Mouse (Mus musculus) midbrain, embryonic 15.5 days (tissue): Measurements from ENCODE around the gene Tomm40. TPM values are rescaled to one million over a fixed set of nuclear protein-coding genes. Genes with fewer than 3 reads are reported as not detected.
A peak's percentile ranks its signal among the peaks of the same experiment; 100 is the strongest.

Experiments used
- ATAC-seq: fragments of 200-750 bp; cut with Nextera tagmentation; replicated peaks from 2 replicates; pipeline ENCODE4 v1.8.0; 2017; ENCODE audit warnings: moderate TSS enrichment
- H3K27ac ChIP-seq: fragments of 300-500 bp; sonication (generic); 2 replicates; pipeline ENCODE4 v1.5.1; 2015; ENCODE audit warnings: mild to moderate bottlenecking, inconsistent platforms
- H3K27me3 ChIP-seq: fragments of 300-500 bp; sonication (generic); replicated peaks from 2 replicates; pipeline ENCODE4 v1.6.1; 2015; ENCODE audit warnings: inconsistent platforms
- H3K36me3 ChIP-seq: fragments of 300-500 bp; sonication (generic); replicated peaks from 2 replicates; pipeline ENCODE4 v1.6.1; 2015; ENCODE audit warnings: inconsistent platforms
- H3K4me1 ChIP-seq: fragments of 300-500 bp; sonication (generic); 2 replicates; pipeline ENCODE4 v1.6.1; 2015; ENCODE audit warnings: inconsistent platforms
- H3K4me2 ChIP-seq: fragments of 300-500 bp; sonication (generic); 2 replicates; pipeline ENCODE4 v1.6.1; 2015; ENCODE audit warnings: inconsistent platforms, mild to moderate bottlenecking, moderate library complexity
- H3K4me3 ChIP-seq: fragments of 300-500 bp; sonication (generic); 2 replicates; pipeline ENCODE4 v1.5.1; 2015; ENCODE audit warnings: mild to moderate bottlenecking, inconsistent platforms
- H3K9ac ChIP-seq: fragments of 300-500 bp; sonication (generic); 2 replicates; pipeline ENCODE4 v1.6.1; 2015; ENCODE audit warnings: mild to moderate bottlenecking, inconsistent platforms
- H3K9me3 ChIP-seq: fragments of 300-500 bp; sonication (generic); 2 replicates; pipeline ENCODE4 v1.6.1; 2016; ENCODE audit warnings: inconsistent platforms
- WGBS: fragments of 180-500 bp; shearing (Covaris S2); methylation state at CpG from one replicate; pipeline ENCODE4 v1.1.7; 2015; ENCODE audit warnings: mixed read lengths; 5-methylcytosine and 5-hydroxymethylcytosine counted together
- polyA plus RNA-seq: library from polyadenylated mRNA; unstranded; fragments of >200 nt; fragmentation: Nextera tagmentation; extraction: Ambion mirVana; gene quantifications from 2 replicates; pipeline ENCODE4 v1.2.1, GENCODE M21; 2015

The Tomm40 gene
- 139 and 156 TPM in 2 replicates for polyA plus RNA-seq

DNA sequence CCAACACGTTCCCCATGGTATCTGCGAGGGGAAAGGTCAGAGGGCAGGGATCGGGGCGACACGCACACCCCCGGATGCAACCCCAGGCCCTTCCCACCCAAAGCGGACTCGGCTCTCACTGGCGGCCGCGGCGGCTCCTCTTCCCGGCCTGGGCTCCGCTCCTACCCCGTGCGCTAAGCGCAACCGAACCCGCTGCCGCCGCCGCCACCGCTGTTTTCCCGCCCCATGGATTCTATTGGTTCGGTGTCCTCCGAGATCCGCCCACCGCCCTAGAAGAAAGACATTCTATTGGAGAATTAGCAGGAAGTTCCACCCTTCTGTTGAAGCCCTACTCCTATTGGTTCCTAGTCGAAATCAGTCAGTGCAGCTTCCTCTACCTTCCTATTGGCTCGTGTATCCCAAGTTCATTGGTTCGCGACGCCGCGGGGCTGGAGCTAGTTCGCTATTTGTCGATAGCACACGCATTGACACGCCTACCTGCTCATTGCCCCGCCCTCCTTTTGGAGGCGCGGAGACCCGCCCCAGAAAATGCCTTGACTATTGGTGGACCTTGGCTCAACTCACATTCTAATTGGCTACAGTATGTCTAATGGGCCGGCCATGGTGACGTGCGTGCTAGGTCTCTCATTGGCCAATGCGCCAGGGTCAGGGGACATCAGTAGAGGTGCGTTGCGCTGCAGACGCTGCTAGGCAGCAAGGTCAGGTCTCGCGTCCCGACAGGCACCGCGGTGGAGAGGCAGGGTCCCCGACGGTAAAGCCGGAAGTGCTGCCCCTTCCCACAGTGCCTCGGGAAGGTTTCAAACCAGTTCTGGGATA, at the start of gene Tomm40:
Gene Tomm40 (minus strand): TSS at position 200 of the 816 bp plus-strand sequence.
- WGBS, result under 1% methylated on average over 53 of the region's 59 CpGs
- Histone ChIP-seq H3K9ac (peak within 1 kb of the TSS; percentile 90), H3K4me2 (peak within 1 kb of the TSS; percentile 94), H3K27me3 (no peaks in the 10 kb centered on the region), H3K4me1 (peaks cover 20% of the 10 kb centered on the region), H3K27ac (peak within 1 kb of the TSS; percentile 91), H3K9me3 (no peaks in the 10 kb centered on the region), H3K4me3 (peak within 1 kb of the TSS; percentile 88), H3K36me3 (0 out of 2 replicates have a peak, but pooled peaks cover 19% of the 10 kb centered on the region)
- peak; percentile 99 for ATAC-seq

DNA sequence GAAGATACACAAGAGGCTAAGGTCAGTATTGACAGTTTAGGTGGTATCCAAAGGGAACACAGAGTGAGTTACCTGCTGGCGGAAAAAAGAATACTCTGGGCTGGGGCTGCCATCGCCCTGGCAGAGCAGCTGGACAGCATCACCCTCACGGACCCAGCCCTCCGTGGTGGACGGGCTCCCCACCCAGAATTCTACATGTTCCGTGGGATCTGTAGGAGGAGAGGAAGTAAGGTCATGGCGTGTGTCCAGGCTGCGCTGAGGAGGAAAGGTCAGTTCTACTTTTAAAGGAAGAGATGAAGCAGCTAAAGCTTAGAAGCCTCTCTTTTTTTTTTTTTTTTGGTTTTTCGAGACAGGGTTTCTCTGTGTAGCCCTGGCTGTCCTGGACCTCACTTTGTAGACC, 49.3 kb upstream of the Tomm40 start:
- WGBS, result 91% methylated on average over 9 of the region's 9 CpGs

DNA sequence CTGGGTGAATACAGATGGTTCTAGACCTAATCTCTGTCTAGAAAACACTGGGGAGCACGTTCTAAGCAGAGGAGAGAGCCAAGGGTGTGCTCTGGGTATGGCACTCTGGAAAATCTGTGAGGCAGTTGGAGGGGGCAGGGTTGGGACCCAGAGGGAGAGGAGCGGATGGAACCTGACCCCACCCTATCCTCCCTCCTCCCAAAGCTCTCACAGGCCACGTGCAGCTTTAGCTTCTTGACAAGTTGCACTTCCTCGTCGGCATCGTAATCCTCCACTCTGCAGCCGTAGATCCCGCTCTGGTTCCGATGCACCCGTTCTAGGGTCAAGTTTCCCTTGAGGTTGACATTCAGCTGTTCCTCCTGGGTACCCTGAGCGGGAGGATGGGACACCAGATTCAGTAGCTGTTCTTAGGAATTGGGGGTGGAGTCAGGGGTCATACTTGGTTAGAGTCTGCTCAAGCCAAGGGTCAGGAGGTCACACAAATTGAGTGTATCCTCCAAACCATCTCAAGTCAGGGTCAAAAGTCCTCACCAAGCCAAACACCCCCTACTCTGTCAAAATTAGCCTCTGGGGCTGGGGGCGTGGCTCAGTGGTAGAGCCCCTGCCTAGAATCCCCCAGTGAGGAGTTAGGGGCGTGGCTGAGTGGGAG, 48.7 kb upstream of the Tomm40 start:
- no peak for ATAC-seq
- Histone ChIP-seq H3K4me2 (no peak overlapping the region), H3K36me3 (no peaks in the 10 kb centered on the region), H3K9me3 (no peaks in the 10 kb centered on the region), H3K4me3 (no peak overlapping the region), H3K27me3 (peaks cover 8% of the 10 kb centered on the region), H3K9ac (no peak overlapping the region), H3K4me1 (no peaks in the 10 kb centered on the region), H3K27ac (no peak overlapping the region)
- 86% methylated on average over 13 of the region's 13 CpGs for WGBS

More for the DNA sequence above, 49.3 kb upstream of the Tomm40 start:
- H3K4me1 ChIP-seq, result peaks cover 2% of the 10 kb centered on the region; the same call in 1 of the 2 replicates
- ATAC-seq, result no peak
- H3K27me3 ChIP-seq, result peaks cover 15% of the 10 kb centered on the region
- H3K9me3 ChIP-seq, result no peaks in the 10 kb centered on the region
- H3K9ac ChIP-seq, result no peak overlapping the region
- H3K27ac ChIP-seq, result no peak overlapping the region
- no peak overlapping the region for H3K4me3 ChIP-seq
- no peaks in the 10 kb centered on the region for H3K36me3 ChIP-seq
- no peak overlapping the region for H3K4me2 ChIP-seq

GRCm38 (mm10) chr7:19762283-19762682, 47.0 kb upstream of the Tomm40 start:
- WGBS, result 90% methylated on average over 11 of the region's 11 CpGs
- Histone ChIP-seq H3K4me2 (no peak overlapping the region), H3K9me3 (no peaks in the 10 kb centered on the region), H3K4me1 (no peaks in the 10 kb centered on the region), H3K27me3 (no peaks in the 10 kb centered on the region), H3K9ac (no peak overlapping the region), H3K36me3 (no peaks in the 10 kb centered on the region), H3K4me3 (no peak overlapping the region), H3K27ac (no peak overlapping the region)
- ATAC-seq, result no peak

- ATAC-seq, result no peak
- Histone ChIP-seq H3K4me3 (no peak overlapping the region), H3K9ac (no peak overlapping the region)
Measured at GRCm38 (mm10) chr7:19760021-19760420, 44.8 kb upstream of the Tomm40 start.

GRCm38 (mm10) chr7:19758623-19759022, 43.4 kb upstream of the Tomm40 start:
- H3K4me3 ChIP-seq, result no peak overlapping the region
- no peaks in the 10 kb centered on the region for H3K36me3 ChIP-seq
- H3K27ac ChIP-seq, result no peak overlapping the region
- 92% methylated on average over 13 of the region's 13 CpGs for whole genome bisulfite sequencing
- no peaks in the 10 kb centered on the region for H3K27me3 ChIP-seq
- H3K9me3 ChIP-seq, result no peaks in the 10 kb centered on the region
- no peak for ATAC-seq
- H3K9ac ChIP-seq, result no peak overlapping the region
- H3K4me2 ChIP-seq, result no peak overlapping the region
- H3K4me1 ChIP-seq, result no peaks in the 10 kb centered on the region

More at GRCm38 (mm10) chr7:19760021-19760420, 44.8 kb upstream of the Tomm40 start:
- Histone ChIP-seq H3K36me3 (no peaks in the 10 kb centered on the region), H3K4me2 (no peak overlapping the region), H3K27me3 (no peaks in the 10 kb centered on the region), H3K9me3 (no peaks in the 10 kb centered on the region), H3K27ac (no peak overlapping the region), H3K4me1 (no peaks in the 10 kb centered on the region)
- 88% methylated on average over 13 of the region's 13 CpGs for WGBS

DNA sequence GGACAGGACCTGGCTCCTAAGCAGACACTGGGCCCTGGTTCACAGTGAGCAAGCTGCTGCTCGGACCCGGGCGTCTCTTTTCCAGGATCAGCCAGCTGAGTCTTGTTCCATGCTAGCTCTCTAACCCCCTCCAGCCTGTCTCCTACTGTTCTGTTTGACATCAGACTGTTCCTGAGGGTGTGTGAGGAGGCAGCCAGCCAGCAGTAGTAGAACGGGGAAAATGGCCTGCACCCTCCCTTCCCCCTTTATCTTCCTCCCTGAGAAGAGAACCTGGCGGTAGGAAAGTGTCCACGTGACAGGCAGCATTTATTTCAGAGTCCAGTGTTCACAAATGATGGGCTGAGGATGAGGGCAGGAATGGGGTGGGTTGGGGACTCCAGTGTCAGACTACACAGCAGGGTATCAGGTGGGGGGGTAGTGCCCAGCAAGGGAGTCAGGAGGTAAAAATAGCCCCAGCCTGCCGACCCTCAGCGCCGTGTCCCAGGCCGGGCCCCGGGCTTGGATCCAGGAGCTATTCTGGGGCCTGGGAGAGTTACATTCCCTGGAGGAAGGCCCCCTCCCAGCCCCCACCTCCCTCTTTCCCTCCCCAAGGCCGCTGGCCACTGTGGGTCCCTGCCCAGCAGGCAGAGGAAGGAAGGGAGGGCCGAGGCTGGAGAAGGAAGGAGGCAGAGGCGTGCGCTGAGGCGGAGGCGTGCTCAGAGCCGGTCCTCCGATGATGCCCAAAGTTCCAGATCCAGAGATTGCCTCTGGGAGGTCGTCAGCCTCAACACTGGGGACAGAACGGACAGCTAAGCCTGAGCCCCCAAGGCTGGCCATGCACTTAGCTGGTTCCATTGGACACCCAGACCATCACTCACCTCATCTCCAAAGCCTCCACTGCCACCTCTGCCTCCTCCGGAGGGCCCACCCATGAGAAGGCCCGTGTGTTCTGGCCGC, 40.9 kb upstream of the Tomm40 start:
- WGBS, result 80% methylated on average over 23 of the region's 24 CpGs
- H3K4me2 ChIP-seq, result no peak overlapping the region
- H3K9ac ChIP-seq, result no peak overlapping the region
- no peaks in the 10 kb centered on the region for H3K36me3 ChIP-seq
- H3K4me3 ChIP-seq, result no peak overlapping the region
- H3K27ac ChIP-seq, result no peak overlapping the region
- ATAC-seq, result 0 out of 2 replicates have a peak, but pooled peaks have one; percentile 7
- no peaks in the 10 kb centered on the region for H3K27me3 ChIP-seq
- H3K9me3 ChIP-seq, result no peaks in the 10 kb centered on the region
- H3K4me1 ChIP-seq, result no peaks in the 10 kb centered on the region

DNA sequence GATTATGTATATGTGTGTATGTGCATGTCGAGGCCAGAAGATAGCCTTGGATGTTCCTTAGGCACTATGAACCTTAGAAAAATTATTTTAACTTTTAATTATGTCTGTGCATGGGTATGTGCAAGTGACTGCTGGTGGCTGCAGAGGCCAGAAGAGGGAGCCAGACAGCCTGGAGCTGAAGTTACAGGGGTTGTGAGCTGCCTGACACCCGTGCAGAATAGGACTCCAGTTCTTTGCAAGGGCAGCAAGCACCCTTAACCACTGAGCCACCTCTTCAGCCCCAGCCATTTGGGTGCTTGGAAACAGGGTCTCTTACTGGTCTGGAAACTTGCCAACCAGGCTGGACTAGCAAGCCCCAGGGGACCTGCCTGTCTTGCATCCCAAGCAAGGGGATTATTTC, 39.8 kb upstream of the Tomm40 start:
- Histone ChIP-seq H3K9me3 (no peaks in the 10 kb centered on the region), H3K27me3 (no peaks in the 10 kb centered on the region), H3K4me2 (no peak overlapping the region)

DNA sequence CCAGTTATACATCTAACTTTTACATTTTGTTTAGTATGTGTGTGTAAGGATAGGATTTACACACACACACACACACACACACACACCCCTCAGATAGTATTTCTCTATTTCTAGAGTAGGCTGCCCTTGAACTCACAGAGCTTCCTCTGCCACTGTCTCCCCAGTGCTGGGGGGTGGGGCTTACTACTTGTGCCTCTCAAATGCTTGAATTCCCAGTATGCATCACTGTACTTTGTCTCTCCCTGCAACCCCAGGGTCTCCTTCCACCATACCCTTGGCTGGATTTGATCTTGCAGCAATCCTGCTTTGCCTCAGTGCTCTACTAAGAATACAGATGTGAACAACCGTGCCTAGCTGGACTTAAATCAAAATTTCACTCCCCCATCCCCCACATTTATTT, 38.8 kb upstream of the Tomm40 start:
- H3K36me3 ChIP-seq, result no peaks in the 10 kb centered on the region
- H3K27me3 ChIP-seq, result no peaks in the 10 kb centered on the region
- peaks cover 6% of the 10 kb centered on the region; the same call in 1 of the 2 replicates for H3K4me1 ChIP-seq
- H3K9me3 ChIP-seq, result no peaks in the 10 kb centered on the region
- no peak overlapping the region for H3K9ac ChIP-seq
- H3K27ac ChIP-seq, result no peak overlapping the region
- no peak overlapping the region for H3K4me2 ChIP-seq
- no peak overlapping the region for H3K4me3 ChIP-seq
- no peak for ATAC-seq
- WGBS, result 79% methylated on average over 1 of the region's 1 CpGs

More for the DNA sequence above, 39.8 kb upstream of the Tomm40 start:
- Histone ChIP-seq H3K9ac (no peak overlapping the region), H3K4me1 (peaks cover 6% of the 10 kb centered on the region; the same call in 1 of the 2 replicates), H3K27ac (no peak overlapping the region), H3K4me3 (no peak overlapping the region), H3K36me3 (no peaks in the 10 kb centered on the region)
- 89% methylated on average over 2 of the region's 2 CpGs for WGBS
- no peak for ATAC-seq

- no peak for ATAC-seq
- no peaks in the 10 kb centered on the region for H3K9me3 ChIP-seq
- H3K27ac ChIP-seq, result no peak overlapping the region
- peaks cover 8% of the 10 kb centered on the region for H3K4me1 ChIP-seq
- WGBS, result 71% methylated on average over 7 of the region's 7 CpGs
- no peak overlapping the region for H3K4me3 ChIP-seq
- H3K4me2 ChIP-seq, result no peak overlapping the region
- no peaks in the 10 kb centered on the region for H3K27me3 ChIP-seq
- no peak overlapping the region for H3K9ac ChIP-seq
- H3K36me3 ChIP-seq, result no peaks in the 10 kb centered on the region
Measured at GRCm38 (mm10) chr7:19753587-19753986, 38.3 kb upstream of the Tomm40 start.

GRCm38 (mm10) chr7:19752652-19753051, 37.4 kb upstream of the Tomm40 start:
- no peak overlapping the region for H3K27ac ChIP-seq
- ATAC-seq, result no peak
- no peak overlapping the region for H3K9ac ChIP-seq
- no peaks in the 10 kb centered on the region for H3K9me3 ChIP-seq
- H3K4me2 ChIP-seq, result no peak overlapping the region
- 77% methylated on average over 8 of the region's 8 CpGs for WGBS
- no peak overlapping the region for H3K4me3 ChIP-seq
- H3K27me3 ChIP-seq, result no peaks in the 10 kb centered on the region
- H3K4me1 ChIP-seq, result peaks cover 17% of the 10 kb centered on the region
- no peaks in the 10 kb centered on the region for H3K36me3 ChIP-seq

GRCm38 (mm10) chr7:19751070-19751383, 35.8 kb upstream of the Tomm40 start:
- WGBS, result 61% methylated on average over 4 of the region's 4 CpGs
- Histone ChIP-seq H3K4me3 (no peak overlapping the region), H3K4me1 (peaks cover 31% of the 10 kb centered on the region), H3K4me2 (peak overlapping the region; percentile 83; the same call in 1 of the 2 replicates), H3K9ac (no peak overlapping the region), H3K27me3 (no peaks in the 10 kb centered on the region), H3K27ac (no peak overlapping the region), H3K36me3 (no peaks in the 10 kb centered on the region), H3K9me3 (no peaks in the 10 kb centered on the region)
- ATAC-seq, result no peak
